28 mouse cellular contexts compared by ENCODE assay signal in genomic region chr4:149374662-149375061, GRCm38 (mm10). TPM values are rescaled to one million over a fixed set of nuclear protein-coding genes. Genes with fewer than 3 reads are reported as not detected.
A peak's percentile ranks its signal among the peaks of the same experiment; 100 is the strongest.
DNase-seq lines count a peak whose midpoint lies in the region; ATAC-seq and TF ChIP-seq lines count a peak whose summit lies in the region.
"Had no signal": no experiment of that assay in that cellular context is flagged by ENCODE, and none has a peak within 500 bp of the region (broad histone marks: within the 10 kb centered on the region; RNA-seq: fewer than 3 reads in every experiment).

No protein-coding gene starts in this region.

- H3K4me2 ChIP-seq in CH12.LX (ENCODE audit: insufficient read depth, low read depth, poor library complexity, severe bottlenecking): no peak overlapping the region
- no peak overlapping the region for H3K4me2 ChIP-seq in embryonic facial prominence, embryonic 14.5 days (ENCODE audit: low read depth, low read length)
- H3K4me2 ChIP-seq: hindbrain, embryonic 15.5 days; limb, embryonic 13.5 days; liver, embryonic 12.5 days; midbrain, embryonic 12.5 days had no signal

- TF ChIP-seq CTCF in CH12.LX (conservative IDR thresholded peaks at IDR 0.05 in 1 of 2, IDR thresholded peaks at IDR 0.05 in 1 of 2; ENCODE audit: low read depth in 2 of 2, low read length in 2 of 2): no peak
- TF ChIP-seq CTCF in thymus, adult 2 months (IDR thresholded peaks at IDR 0.05; ENCODE audit: borderline replicate concordance, control insufficient read depth, extremely low read depth, insufficient read depth, low read length, poor library complexity): no peak

- H3K9me3 ChIP-seq in CH12.LX (replicated peaks; ENCODE audit: low read length): peaks cover 3% of the 10 kb centered on the region
- no peaks in the 10 kb centered on the region for H3K9me3 ChIP-seq in embryonic facial prominence, embryonic 14.5 days (ENCODE audit: control insufficient read depth, low read length)
- H3K9me3 ChIP-seq: hindbrain, embryonic 15.5 days; limb, embryonic 13.5 days; liver, embryonic 12.5 days; midbrain, embryonic 12.5 days had no signal

- ATAC-seq in embryonic facial prominence, embryonic 14.5 days (ENCODE audit: low read depth): 0 out of 2 replicates have a peak, but pooled peaks have one; percentile 38
- ATAC-seq: forebrain, embryonic 16.5 days; inflammation-experienced regulatory T-cells, adult 6 months; liver, embryonic 12.5 days; liver, postnatal 0 days had no signal

- no peak overlapping the region for H3K9ac ChIP-seq in CH12.LX (ENCODE audit: insufficient read depth, low read depth)
- H3K9ac ChIP-seq in embryonic facial prominence, embryonic 14.5 days (ENCODE audit: low read depth, low read length): no peak overlapping the region
- H3K9ac ChIP-seq: hindbrain, embryonic 15.5 days; liver, embryonic 12.5 days; liver, postnatal 0 days; midbrain, embryonic 12.5 days had no signal

- in situ Hi-C loops in CH12.LX (cut with MboI; ENCODE audit: low pct_ligation_motif_present, low pct_unique_long_range_greater_than_20kb, low sequenced_read_pairs): no loop called here

- no peak for TF ChIP-seq EP300 in CH12.LX (IDR thresholded peaks at IDR 0.05; ENCODE audit: low read length)

- no peaks in the 10 kb centered on the region for H3K27me3 ChIP-seq in CH12.LX (replicated peaks)
- no peaks in the 10 kb centered on the region for H3K27me3 ChIP-seq in embryonic facial prominence, embryonic 14.5 days (replicated peaks; ENCODE audit: control insufficient read depth, insufficient read depth, low read length)
- no peaks in the 10 kb centered on the region for H3K27me3 ChIP-seq in thymus, adult 2 months (ENCODE audit: control insufficient read depth, insufficient read depth, low read length)
- H3K27me3 ChIP-seq: hindbrain, embryonic 15.5 days; limb, embryonic 13.5 days; liver, embryonic 12.5 days; megakaryocyte, embryonic 14.5 days; midbrain, embryonic 12.5 days had no signal

- TF ChIP-seq RAD21 in CH12.LX (IDR thresholded peaks at IDR 0.05; ENCODE audit: low read depth, low read length): no peak

- peaks cover 0 to 3% of the 10 kb centered on the region in 2 experiments; a peak in 1 of 4 replicates for H3K4me1 ChIP-seq in CH12.LX (ENCODE audit: control insufficient read depth in 1 of 2, insufficient read depth in 2 of 2)
- 0 out of 2 replicates have a peak, but pooled peaks cover 4% of the 10 kb centered on the region for H3K4me1 ChIP-seq in embryonic facial prominence, embryonic 14.5 days (ENCODE audit: control insufficient read depth, insufficient read depth, low read length)
- H3K4me1 ChIP-seq in thymus, adult 2 months (replicated peaks; ENCODE audit: control insufficient read depth, insufficient read depth, low read length): peaks cover 20% of the 10 kb centered on the region
- H3K4me1 ChIP-seq: hindbrain, embryonic 10.5 days; liver, embryonic 12.5 days; megakaryocyte, embryonic 14.5 days had no signal

- H3K79me2 ChIP-seq in CH12.LX (replicated peaks; ENCODE audit: control insufficient read depth, extremely low read depth, insufficient read depth, poor library complexity, severe bottlenecking): no peaks in the 10 kb centered on the region

- WGBS in embryonic facial prominence, embryonic 14.5 days: 65% methylated on average over 11 of the region's 11 CpGs
- WGBS in thymus, adult 2 months: 21% methylated on average over 11 of the region's 11 CpGs

- DNase-seq in CH12.LX (ENCODE audit: extremely low read depth): no peak
- DNase-seq in embryonic facial prominence, embryonic 14.5 days (ENCODE audit: low spot score): peak; percentile 37
- DNase-seq in thymus, adult 2 months: peak; percentile 38
- DNase-seq in thymus, postnatal 36 days: peak; percentile 29 to 66
- no peak for DNase-seq in retina, postnatal 1 day
- DNase-seq in gastrocnemius, postnatal 25 days: no peak
- DNase-seq in embryo, embryonic 10 days (ENCODE audit: low spot score): no peak
- DNase-seq: adrenal gland, postnatal 25 days; B cell, adult 2 months; cerebellum, adult 18-20 months; cerebellum, postnatal 14 days; gastrocnemius, postnatal 10 days; heart, postnatal 14 days; kidney, adult 11 months; kidney, postnatal 14 days; layer of hippocampus, adult 9-11 months; liver, postnatal 0 days; lung, postnatal 36 days; right cerebral cortex, postnatal 25 days had no signal

- H3K4me3 ChIP-seq in CH12.LX (replicated peaks in 1 of 3; ENCODE audit: low read depth in 2 of 3, low read length in 2 of 3, poor library complexity in 1 of 3): no peak overlapping the region
- no peak overlapping the region for H3K4me3 ChIP-seq in embryonic facial prominence, embryonic 14.5 days (ENCODE audit: low read depth, low read length)
- H3K4me3 ChIP-seq in thymus, adult 2 months (ENCODE audit: control insufficient read depth, insufficient read depth, low read length): no peak overlapping the region
- H3K4me3 ChIP-seq: hindbrain, embryonic 10.5 days; hindbrain, embryonic 15.5 days; limb, embryonic 13.5 days; liver, embryonic 12.5 days; midbrain, embryonic 12.5 days had no signal

- H3K27ac ChIP-seq in CH12.LX (ENCODE audit: insufficient read depth, low read depth): no peak overlapping the region
- H3K27ac ChIP-seq in embryonic facial prominence, embryonic 14.5 days (replicated peaks; ENCODE audit: low read depth, low read length): peak overlapping the region; percentile 24; the same call in 1 of the 2 replicates
- H3K27ac ChIP-seq in thymus, adult 2 months (ENCODE audit: control insufficient read depth, insufficient read depth, low read length): no peak overlapping the region
- H3K27ac ChIP-seq: hindbrain, embryonic 15.5 days; liver, embryonic 12.5 days; midbrain, embryonic 12.5 days; stomach, postnatal 0 days had no signal

- TF ChIP-seq POLR2A in CH12.LX (IDR thresholded peaks at IDR 0.05; ENCODE audit: low read depth, low read length): no peak
- no peak for TF ChIP-seq POLR2A in thymus, adult 2 months (IDR thresholded peaks at IDR 0.05; ENCODE audit: control insufficient read depth, extremely low read depth, insufficient read depth, low read length, poor library complexity)

- peaks cover 69 to 95% of the 10 kb centered on the region in 2 experiments for H3K36me3 ChIP-seq in CH12.LX (replicated peaks in 1 of 2; ENCODE audit: control insufficient read depth in 1 of 2, insufficient read depth in 1 of 2, low read length in 1 of 2)
- peaks cover 92% of the 10 kb centered on the region for H3K36me3 ChIP-seq in embryonic facial prominence, embryonic 14.5 days (ENCODE audit: control insufficient read depth, insufficient read depth, low read length)
- H3K36me3 ChIP-seq in thymus, adult 2 months (ENCODE audit: control insufficient read depth, insufficient read depth, low read length): peaks cover 28% of the 10 kb centered on the region

- dilution Hi-C loops in CH12.LX (cut with MboI; ENCODE audit: extremely low pct_ligation_motif_present, extremely low pct_unique_long_range_greater_than_20kb, low sequenced_read_pairs): no loop called here

TF ChIP-seq in CH12.LX, 34 proteins besides CTCF, POLR2A, EP300 and RAD21:
- TF ChIP-seq E2F4 (IDR thresholded peaks at IDR 0.05; ENCODE audit: insufficient replicate concordance, low read depth, low read length): no peak
- TF ChIP-seq BHLHE40 (IDR thresholded peaks at IDR 0.05; ENCODE audit: low read depth, low read length): 0 out of 2 replicates have a peak, but pooled peaks have one; percentile 13

RNA-seq across cellular contexts. Expression of gene Ube4b, which starts 51.9 kb away (rescaled TPM):
- total RNA-seq in CH12.LX (2012; rRNA removed): 35.3 and 41.6 TPM in 2 replicates
- total RNA-seq in CH12.LX (2014; rRNA removed): 13.1 and 14.3 TPM in 2 replicates
- 47.9 and 60.0 TPM in 2 replicates for polyA plus RNA-seq in CH12.LX (2012; ENCODE audit: insufficient read length, low read depth)
- 42.2 and 43.7 TPM in 2 replicates for polyA plus RNA-seq in embryonic facial prominence, embryonic 14.5 days (2014; fragmentation: Nextera tagmentation; extraction: Ambion mirVana)
- 110 and 148 TPM in 2 replicates for polyA plus RNA-seq in thymus, adult 2 months (2012; rRNA removed)
- total RNA-seq in gastrocnemius, postnatal 25 days (2021): 10 to 100 TPM; 32.2 to 36.3 TPM

Comparison
In these comparisons a context has a peak if more than half of its experiments do, and no peak if none do; other contexts are left out.
1. DNase-seq: peak in embryonic facial prominence, embryonic 14.5 days (single experiment), thymus, adult 2 months (single experiment) and thymus, postnatal 36 days (2 of 2); none in CH12.LX (single experiment), retina, postnatal 1 day (single experiment), gastrocnemius, postnatal 25 days (single experiment) and embryo, embryonic 10 days (single experiment).